Mouse (Mus musculus): ENCODE data around the gene Lgsn.

DNA sequence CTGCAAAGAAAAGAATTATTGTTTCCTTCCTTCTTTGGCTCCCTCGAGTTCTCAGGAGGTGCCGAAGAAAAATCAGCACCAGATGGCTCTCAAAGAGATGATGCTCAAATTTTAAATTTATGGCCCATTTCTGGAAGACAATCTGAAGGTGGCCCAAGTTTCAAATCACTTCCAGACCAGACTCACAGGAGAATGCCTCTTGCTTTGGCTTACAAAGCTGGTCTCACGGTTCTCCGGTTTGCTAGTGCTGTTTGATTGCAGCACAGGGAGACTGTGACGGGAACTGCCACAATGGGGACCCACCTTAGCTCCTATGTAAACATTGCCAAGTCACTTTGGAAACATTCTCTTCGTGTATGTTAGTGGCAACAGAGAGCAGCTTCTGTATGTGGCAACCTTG is 26.5 kb upstream of the Lgsn start:
- TF ChIP-seq USF1 (IDR thresholded peaks at IDR 0.05; ENCODE audit: low read depth) (no peak), MYOD1 (IDR thresholded peaks at IDR 0.05; ENCODE audit: control insufficient read depth, insufficient read length, low read depth) (no peak), CTCF (IDR thresholded peaks at IDR 0.05; ENCODE audit: control insufficient read depth, insufficient read depth, insufficient read length) (no peak), FOSL1 (IDR thresholded peaks at IDR 0.05; ENCODE audit: insufficient read depth, low read length, poor library complexity, severe bottlenecking) (no peak)

All from C2C12 (cell line).